Mouse (Mus musculus): ENCODE measurements around the gene Shb.

The Shb gene

DNA sequence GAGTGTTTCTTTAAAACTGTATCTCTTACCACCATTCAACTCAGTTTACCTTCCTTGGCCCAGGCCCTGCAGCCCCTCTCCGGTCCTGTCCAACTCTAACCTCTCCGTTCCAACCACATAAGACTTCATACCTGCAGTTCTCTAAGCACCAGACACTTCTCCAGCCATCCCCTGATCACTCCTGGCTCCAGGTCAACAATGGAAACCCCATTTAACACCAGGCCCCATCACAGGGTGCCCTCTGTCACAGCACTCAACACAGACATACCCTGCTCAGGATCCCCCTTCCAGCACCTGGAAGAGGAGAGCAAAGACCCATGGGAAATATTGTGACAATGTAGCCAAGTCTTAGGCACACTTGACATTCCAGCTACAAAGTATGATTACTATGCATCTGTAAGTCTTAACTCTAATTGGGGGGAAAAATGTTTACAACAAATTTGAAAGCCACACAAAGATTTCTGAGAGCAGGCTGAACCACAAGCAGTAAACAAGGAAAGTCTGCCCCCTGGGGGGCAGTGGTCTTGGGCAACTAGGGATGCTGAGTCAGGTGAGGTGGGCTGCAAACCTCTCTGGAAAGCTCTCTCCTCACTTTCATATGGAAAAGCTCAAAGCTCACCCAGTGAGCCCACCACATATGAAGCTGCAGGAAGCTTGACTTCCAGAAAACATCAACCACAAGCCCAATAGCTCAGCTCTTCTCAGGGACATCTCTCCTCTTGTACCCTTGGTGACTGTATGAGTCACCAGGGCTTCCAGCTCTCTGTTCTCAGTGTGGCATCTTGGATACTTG, 4.5 kb downstream of the Shb start:
- peak in 1 of 2 experiments; percentile 55 for DNase-seq

DNA sequence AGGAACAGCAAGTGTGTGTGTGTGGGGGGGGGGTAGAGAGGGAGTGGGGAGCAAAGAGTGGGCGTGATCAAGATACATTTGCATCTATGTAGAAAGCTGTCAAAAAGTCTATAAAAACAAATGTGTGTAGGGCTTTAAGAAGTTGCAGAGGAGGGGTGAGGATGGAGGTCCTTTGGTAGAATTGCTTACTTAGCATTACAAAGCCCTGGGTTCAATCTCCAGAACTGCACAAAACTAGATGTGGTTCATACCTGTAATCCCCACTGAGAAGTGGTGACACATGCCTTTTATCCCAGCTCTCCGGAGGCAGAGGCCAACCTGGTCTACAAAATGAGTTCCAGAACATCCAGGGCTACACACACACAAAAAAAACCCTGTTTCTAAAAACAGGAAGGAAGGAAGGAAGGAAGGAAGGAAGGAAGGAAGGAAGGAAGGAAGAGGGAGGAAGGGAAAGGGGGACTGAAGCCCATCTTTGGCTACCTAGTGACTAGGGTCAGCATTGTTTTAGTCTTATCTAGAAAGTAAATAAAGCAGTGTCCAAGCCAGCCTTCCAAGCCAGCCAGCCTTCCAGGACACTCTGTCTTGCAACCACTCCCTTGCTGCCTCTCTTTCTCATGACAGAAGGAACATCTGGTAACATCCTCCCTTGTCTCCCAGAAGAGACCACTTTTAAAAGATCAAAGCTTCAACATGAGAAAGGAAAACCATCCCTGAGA, 5.3 kb downstream of the Shb start:
- no peak for DNase-seq

DNA sequence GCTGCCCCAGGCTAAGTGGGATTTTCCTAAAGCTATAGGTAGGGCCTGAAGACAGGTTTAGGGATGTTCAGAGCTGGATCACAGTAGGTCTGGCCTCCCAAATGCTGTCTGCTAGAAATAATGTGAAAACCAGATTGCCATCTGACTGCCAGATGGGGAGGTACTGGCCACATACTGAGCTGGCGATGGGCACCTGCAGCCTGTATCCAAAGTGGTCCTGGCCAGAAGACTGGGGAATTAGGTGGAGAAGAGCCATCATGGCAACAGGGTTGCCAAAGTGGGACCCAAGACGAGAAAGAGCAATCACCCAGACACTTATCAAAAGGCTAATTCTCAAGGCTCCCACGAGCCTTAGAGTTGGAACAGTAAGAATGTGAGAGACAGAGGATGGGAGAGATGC, 6.1 kb downstream of the Shb start:
- DNase-seq: no peak

DNA sequence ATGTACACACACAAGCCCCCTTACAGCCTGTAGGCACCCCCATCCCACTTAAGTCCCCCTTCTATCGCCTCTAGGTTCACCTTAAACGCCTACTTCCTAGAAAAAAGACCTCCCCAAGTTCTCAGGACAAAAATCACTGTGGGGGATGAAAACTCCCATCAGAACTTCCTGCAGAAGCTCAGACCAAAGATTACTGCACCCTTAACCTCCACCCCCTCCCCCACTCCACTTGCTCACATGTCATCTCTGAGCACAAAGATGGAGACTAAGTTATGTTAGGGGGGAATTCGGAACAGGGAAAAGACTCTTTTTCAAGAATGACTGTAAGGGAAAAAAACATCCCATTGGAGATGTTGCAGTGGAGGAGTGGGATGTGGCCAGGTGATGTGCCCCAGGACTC, 6.7 kb downstream of the Shb start:
- DNase-seq: no peak

DNA sequence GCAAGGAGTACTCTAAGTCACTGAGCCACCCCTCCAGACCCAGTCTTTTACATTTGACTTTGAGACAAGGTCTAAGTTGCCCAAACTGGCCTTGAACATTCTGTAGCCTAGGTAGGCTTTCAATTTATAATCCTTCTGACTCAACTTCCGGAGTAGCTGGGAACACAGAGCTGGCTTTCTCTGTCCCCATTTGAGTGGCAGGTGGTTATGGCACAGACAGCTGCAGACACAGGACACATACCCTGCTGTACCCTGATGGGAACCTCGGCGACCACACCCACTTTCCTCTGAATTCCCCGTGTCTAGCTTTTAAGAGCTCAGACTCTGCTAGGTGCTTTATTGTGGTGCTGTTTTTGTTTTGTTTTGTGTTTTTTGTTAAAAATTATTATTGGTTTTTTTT, 7.7 kb downstream of the Shb start:
- no peak for DNase-seq

DNA sequence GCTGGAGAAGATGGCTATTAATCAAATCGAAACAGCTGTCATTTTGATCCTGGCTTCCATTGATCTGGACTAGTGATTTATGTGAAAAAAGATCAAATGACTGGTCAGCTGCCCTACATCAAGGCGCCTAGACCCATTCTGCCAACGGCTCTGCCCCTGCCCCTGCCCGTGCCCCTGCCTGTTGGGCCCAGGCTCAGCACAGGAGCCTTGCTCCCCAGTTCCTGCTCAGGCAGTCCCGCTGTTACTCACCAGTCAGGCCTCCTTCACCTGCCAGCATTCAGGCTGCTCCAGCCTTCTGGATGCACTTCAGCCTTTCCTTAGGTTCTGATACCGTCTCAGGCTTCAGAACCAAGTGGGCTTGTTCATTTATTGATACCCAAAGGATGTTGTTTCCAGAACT, 8.9 kb downstream of the Shb start:
- DNase-seq: no peak

DNA sequence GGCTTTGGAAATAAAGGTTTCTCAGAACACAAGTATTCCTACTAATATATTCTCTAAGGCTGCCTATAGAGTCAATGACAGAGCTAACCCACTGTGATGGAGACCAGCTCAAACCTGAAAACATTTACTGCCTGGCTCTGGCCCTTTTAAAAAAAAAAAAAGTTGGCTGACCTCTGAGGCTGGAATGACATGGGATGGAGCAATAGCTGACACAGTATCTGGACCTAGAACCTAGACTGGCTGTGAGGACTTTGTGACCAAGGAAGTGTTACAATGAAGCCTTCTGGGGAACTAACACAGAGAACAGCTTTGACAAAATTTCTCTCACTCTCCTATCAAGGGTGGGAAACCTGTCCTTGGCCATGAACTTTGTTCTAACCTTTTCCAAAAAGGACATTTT, 9.3 kb downstream of the Shb start:
- DNase-seq: no peak

DNA sequence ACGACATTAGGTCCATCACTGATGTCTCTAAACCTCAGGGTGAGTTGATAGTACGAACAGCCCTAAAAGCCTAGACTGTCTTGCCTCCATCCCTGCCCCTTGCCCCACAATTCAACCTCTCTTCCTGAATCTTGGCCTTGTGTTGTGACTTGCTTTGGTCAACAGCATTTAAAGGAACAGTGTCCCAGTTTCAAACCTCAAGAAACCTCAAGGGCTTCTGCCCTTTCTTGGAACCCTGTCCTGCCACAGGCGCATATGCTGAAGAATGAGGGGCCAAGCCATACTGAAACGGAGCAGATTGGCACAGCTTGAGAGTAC, 9.7 kb downstream of the Shb start:
- DNase-seq: no peak

DNA sequence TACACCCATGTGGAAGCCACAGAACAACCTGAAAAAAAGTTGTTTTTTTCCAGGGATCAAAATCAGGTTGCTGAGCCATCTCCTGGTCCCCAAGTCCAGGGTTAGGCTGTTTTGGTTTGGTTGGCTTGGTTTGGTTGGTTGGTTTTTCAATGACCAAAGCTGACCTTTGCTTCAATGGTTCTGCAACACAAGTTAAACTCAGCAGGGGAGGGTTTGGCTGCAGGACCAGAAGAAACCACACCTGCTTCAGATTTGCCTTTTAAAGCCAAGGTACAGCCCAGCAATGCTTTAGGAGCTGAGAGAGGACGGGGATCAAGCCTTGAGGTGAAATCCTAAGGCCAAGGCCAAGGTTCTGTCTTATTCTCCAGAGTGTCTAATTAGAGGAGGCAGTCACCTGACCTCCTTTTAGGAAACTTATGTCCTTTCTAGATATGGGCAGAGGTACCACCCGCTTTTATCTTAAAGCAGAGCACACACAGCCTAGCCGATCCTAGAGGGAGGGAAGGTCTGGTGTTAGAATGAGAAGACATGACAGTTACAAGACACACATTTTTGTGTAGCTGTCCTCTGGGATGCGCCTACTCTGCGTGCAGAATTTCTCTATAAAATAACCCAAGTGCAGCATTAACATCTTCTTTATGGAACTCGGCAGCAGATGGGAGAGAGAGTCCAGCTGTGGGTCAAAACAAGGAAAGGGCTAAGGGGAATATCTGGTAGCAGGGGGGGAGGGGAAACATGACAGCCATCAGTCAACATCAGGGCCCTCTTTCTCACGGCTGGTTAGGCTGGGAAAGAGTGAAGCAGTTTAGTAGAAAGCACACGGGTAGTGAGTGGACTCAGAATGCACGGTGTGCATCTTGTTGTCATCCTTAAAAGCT, 10.3 kb downstream of the Shb start:
- DNase-seq: no peak

DNA sequence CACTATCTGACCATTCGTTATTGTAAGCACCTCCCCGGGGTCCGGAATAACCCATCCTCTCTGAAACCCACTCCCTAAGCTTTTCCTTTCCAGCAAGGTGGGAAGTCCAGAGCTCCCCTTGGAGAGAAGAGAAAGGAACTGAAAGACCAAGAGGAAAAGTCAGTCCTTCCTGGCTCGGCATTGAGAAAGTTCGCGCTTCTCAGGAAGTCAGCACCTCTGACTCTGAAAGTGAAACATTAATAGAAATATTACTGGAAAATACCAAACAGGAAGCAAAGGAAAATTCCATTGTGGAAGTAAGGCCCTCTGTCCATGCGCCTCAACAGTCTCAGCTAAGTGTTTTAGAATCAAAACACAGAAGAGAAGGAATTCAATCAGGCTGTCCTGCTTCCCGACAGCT, 11.9 kb downstream of the Shb start:
- DNase-seq: no peak

DNA sequence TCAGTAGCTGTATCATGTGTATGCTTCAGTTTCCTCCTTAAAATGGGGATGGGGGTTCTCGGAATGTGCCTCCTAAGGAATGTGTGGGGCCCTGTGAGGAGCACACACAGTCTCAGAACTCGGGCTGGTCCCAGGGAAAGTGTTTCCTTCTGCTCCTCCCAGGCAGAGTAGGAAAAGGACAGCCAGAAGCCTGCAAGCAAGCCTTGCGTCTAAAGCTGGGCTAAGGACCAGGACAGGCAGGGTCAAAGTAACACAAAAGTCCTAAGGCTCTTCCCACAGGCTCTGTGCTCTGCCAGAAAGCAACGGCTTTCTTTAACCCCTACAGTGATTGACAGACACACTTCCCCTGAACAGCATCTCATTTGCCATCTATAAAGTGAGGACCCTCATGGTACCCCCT, 14.9 kb downstream of the Shb start:
- DNase-seq: no peak

DNA sequence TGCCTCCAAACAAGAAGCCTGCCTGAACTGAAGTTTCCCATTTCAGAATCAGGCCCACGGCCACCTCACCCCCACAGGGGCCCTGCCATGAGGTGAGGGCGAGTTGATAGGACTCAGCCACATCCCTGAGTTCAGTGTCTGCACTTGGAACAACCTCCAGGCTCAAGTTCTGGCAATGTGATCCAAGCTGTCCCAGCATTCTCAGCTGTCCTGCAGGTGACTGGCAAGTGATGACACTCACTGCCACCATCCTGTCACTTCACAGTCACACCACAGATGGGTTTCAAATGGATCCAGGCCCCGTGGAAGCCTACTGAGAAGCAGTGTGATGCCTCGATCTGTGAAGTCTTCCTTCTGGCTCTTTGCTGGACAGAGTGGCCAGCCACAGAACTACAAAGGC, 16.4 kb downstream of the Shb start:
- DNase-seq: no peak

DNA sequence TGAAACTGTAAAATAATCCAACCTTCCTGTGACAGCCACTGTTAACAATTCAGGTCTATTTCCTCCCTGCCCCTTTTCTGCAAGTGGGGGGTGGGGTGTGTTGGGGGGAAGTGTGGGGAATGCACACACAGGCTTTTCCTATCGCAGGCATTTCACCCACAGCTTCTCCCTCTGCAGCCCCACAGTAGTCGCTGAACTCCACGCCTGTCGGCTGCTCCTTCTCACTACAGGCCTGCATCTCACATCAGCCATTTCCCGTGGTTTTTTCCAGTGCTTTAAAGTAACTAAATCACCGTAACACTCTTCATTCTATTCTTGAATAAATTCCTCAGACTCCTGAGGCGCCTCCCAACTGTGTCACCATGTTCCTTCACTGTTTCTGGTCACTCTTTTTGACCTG, 17.9 kb downstream of the Shb start:
- DNase-seq: peak in 1 of 2 experiments; percentile 36

DNA sequence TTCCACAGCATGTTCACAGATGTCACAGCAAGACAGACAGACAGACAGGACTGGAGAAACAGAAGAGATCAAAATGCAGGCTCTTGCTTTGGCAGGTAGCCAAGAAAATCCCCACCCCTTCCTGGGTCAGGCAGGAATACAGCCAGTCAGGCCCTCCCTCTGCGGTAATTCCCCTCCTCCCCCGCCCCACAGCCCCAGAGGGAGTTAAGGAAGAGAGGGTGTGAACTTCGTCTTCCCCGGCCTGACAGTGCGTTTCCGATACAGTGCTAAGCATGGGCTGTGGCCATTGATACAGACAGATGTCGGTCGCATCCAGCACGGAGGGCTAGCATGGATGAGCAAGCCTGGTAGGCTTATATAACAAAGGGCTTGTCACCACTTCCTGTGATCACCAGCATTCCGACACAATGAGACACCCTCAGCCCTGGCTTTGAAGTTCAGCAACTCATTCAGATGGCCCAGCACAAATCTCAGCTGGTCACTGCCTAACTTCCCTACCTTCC, 18.4 kb downstream of the Shb start:
- DNase-seq: peak; percentile 78 to 79

DNA sequence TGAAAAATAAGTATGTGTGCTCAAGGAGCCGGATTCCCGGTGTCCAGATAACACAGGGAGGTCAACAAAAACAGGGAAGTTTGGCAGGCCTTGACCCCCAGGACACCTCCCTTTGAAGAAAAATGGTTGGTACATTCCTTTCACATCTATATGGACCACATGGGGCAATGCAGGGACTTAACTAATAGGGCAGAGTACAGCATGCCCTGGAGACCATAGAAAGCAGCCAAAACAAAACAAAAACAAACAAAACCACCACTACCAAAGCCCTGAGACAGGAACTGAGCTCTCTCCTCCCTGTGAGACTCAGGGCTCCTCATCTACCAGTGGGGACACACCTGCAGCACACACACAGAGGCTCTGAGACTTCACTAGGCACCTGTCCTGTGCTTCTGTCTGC, 18.9 kb downstream of the Shb start:
- no peak for DNase-seq

DNA sequence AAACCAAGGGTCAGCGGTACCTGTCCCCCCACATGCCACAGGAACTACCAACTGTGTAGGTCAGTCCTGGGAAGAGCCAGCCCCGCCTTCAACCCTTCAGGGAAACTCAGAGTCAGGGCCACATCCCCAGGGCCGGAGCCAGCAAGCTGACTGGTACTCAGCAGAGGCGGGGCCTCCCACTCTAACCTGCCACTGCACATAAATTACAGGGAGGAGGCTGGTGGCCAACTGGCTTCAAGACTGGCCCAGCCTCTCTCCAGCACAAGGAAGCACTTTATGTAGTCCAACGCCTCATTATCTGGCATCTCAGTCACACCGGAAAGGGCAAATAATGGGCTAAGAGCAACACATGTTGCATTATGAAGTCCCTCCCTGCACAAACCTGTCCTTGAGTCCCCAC, 22.1 kb downstream of the Shb start:
- DNase-seq: peak; percentile 62 to 78

DNA sequence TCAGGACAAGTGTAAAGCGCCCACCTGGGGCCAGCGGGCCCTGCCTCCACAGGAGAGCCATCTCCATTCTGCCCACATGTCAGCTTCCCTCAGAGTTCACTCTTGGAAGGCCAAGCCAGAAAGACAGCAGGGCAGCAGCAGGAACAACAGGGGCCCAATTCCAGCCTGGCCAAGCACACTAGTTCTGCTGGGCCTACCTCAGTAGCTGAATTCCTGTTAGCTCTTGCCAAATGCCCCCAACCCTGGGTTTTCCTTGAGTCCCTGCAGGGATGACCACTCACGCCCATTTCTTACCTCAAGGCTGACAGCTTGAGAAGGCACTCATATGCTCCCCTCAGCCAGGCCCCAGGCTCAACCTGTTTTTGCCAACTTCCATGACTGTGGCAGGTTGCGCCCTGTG, 22.9 kb downstream of the Shb start:
- DNase-seq: no peak

DNA sequence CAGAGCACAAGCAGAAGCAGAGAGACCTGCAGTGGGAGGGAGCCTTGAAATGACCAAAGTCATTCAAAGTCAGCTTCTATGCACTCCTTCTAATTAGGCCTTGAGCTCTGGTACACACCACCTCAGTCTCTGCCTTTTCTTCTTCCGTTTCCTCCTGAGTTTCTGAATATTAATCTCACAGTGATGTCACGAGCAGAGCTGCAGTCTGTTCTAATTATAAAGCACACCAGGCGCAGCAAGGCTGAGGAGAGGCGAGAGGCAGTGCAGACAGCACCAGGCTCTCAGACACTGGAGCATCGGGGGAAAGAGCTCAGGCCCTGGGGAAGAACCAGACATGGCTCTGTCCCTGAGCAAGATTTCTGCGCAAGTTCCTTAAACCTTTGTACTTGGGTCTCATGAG, 23.8 kb downstream of the Shb start:
- DNase-seq: no peak

DNA sequence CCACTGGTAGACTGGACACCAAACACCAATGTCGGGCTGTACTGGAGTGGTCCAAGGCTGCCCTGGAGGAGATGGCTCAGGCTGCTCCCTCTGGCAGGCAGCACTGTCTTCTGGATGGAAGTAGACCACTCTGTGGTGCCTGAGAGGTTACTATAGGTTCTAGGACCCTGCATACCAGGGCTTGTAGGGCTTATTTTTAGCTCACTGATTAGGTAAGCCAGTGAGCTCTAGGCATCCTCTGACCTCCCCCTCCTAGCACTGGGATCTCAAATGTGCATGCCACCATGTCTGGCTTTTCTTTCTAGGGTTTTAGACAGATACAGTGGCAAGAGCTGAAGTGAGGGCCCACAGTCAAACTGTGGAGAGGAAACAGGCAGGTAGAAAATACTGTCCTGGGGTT, 24.8 kb downstream of the Shb start:
- DNase-seq: no peak

DNA sequence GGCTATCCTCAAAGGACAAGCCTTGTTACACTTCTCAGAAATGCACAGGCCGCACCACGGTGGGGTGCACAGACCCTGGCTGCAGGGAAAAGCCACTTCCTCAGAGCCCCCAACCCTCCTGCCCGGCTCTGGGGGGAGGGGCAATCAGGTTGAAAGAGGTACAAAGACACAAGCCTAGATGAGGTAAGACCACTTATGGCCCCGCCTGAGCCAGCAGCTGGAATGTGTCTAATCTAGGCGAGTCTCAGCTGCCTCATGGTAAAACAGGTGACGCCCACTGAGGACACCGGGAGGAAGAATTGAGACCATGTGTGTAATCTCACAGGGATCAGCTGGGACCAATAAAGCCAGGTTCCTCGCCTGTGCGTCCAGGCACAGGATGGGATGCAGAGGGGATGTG, 25.2 kb downstream of the Shb start:
- DNase-seq: peak in 1 of 2 experiments; percentile 69

DNA sequence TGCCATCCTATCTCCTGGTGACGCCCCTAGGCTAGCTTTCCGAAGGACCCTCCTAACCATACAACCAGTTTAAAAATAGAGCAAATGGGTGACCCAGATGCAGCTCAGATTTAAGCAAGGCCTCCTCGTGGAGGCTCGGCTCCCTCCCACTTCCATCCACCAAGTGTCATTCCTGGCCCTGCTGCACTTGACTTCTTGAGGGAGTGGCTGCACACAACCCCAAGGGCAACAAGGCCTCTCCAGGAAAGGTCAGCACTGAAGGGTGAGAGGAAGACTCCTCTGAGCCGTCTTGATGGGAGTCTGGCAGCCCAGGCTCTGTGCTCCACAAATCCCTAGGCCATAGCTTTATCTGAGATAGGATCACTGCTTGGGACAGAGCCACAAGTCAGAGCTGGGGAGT, 25.7 kb downstream of the Shb start:
- DNase-seq: peak; percentile 55 to 75

DNA sequence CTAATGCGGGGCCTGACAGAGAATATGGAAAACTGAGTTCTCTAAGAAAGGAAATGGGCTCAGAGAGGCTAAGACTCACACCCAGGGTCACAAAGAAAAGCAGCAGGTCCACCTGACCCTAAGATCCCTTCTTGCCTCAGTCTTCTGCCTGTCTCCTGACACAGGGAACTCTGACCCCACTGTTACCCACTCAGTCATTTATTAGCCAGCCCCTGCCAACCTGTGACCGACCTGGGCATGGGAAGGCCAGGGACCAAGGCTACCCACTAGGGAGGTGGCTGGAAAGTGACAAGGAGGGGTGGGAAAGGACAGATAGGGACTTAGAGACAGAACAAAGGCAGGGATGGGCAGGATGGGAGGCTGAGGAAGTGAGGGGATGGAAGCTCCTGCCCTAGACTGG, 26.6 kb downstream of the Shb start:
- DNase-seq: no peak

DNA sequence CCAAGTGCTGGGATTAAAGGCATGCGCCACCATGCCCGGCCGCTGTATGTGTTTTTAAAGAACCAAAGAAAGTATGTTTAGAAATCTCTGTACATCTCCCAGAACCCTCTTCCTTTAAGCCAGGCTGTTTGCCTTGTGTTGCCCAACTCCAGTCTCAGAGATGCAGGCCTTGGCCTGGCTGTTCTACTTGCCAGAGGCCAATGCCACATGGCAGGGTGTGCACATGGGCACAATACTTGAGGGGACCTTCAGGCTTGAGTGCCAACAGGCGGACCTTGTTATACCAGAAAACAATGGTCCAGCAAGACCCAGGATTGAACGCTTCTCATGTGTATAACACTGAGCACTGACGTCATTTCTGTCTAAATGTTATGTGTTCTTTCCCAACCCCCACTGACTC, 27.1 kb downstream of the Shb start:
- no peak for DNase-seq

DNA sequence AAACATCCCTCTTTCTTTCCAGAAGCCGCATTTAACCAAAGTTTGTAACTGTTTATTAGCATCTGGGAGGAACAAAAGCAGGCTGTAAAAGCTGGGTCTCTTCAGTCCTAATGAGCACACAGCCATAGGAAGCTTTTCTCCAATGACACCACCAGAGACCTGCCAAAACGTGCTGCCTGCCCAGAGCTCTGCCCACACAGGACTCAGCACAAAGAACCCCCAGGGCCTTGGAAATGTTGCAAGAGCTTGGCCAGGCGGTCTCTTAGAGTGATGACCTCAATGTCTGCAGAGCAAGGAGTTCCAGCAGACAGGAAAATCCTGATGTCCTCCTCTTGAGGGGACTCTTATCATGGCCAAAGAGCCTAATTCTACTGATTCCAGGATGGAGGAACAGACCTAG, 28.5 kb downstream of the Shb start:
- DNase-seq: peak in 1 of 2 experiments; percentile 47
